Mouse (Mus musculus): Measurements from ENCODE around the gene Ccdc144b.

The Ccdc144b gene

DNA sequence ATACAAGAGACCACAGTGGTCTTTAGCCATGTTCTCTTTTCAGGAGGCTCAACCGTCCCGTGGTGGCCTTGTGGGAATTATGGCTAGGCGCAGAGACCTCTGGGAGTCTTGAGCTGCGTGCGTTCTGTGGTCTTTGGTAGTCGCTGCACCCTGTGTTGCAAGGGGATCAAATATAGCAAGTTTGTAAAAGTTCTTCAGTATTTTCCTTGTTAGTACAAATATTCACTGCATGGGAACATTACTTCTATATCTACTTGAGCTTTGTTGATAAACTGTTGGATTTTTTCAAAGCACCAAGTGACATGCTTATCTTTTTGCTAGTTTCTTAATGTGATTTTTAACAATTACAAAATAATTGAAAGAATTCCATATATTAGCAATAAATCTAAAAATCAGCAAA, at the start of gene Ccdc144b:
Ccdc144b (minus strand) TSS at position 101 of the 400 bp plus-strand sequence.
- no peak for DNase-seq (ENCODE audit: low read depth)

DNA sequence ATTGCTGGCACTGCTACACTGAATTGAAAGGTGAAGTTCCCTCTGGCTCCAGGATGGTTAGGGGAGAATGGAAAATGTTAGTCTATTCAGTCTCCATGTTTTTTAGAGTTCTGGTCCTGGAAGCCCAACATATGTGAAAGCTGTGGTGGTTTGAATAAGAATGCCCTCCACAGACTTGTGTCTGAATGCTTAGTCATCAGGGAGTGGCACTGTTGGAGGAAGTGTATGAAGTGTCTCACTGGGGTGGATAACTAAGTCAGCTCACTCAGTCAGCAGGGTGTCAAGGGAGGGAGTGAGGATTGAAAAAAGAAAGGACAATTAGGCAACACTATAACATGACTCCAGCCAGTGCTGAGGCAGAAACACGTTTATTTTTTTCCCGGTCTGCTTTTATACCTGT, 42.0 kb upstream of the Ccdc144b start:
- peak; percentile 70 for DNase-seq (ENCODE audit: low read depth)

DNA sequence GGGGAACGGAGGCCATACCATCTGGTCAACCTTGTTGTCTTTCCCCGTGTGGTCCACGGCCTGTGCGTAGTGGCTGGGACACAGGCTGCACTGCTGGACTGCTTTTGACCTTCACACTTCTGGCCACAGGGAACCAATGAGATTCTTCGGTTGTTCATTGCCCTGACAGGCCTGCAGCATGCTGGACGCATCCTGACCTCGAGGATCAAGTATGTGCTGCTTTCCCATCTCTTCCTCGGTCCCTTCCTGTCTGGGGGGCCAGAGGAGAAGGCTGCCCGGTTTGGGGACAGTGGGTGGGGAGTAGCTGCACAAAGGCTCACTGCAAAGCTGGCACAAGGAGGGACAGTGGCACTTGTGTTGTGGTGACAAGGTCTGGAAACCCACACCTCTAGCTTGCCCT, 34.2 kb upstream of the Ccdc144b start:
- DNase-seq (ENCODE audit: low read depth) = no peak

DNA sequence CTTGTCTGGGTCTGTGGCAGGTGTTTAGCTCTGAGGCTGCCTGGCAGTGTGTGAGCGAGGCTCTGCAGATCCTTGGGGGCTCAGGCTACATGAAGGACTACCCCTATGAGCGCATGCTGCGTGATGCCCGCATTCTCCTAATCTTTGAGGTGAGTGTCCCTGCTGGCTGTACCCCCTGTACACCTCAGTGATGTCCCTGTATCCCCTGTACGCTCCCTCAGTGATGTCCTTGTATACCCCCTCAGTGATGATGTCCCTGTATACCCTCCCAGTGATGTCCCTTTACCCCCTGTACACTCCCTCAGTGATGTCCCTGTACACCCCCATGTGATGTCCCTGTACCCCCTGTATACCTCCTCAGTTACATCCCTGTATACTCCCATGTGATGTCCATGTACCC, 32.0 kb upstream of the Ccdc144b start:
- DNase-seq (ENCODE audit: low read depth) = no peak

DNA sequence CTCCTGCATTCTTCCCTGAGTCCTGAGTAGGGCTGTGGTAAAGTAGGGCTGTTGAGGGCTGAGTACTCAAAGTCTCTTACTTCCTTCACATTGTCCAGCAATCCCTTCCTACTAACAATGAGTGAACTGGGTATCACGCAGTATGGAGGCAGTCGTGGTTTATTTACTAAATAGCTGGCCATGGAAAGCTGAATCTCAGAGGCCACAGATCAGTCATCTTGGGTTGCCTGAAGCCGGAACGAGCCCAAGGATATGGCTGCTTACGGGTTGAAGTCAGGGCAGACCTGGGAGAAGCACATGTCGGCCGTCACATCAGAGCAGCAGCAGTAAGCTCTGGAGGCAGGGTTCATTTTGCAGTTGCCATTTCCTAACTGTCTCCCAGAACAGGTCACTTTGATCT, 30.0 kb upstream of the Ccdc144b start:
- no peak for DNase-seq (ENCODE audit: low read depth)

DNA sequence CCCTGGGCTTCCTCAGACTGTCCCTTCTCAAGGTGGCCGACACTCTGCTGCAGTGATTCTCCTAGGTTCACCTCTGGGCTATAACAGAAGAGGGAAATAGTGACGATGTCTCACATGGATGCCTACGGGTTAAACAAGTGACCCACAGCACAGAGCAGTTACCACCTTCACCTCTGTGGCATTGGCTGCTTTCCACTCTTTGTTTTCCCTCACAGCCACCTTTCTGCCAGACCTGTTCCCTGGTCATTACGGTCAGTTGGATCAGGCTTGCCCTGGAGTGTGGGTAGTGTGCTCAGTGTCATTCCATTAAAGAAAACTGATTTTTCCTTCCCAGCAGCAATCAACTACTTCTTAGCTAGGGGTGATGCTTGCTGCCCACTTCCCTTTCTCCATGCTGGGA, 29.5 kb upstream of the Ccdc144b start:
- DNase-seq (ENCODE audit: low read depth) = no peak

DNA sequence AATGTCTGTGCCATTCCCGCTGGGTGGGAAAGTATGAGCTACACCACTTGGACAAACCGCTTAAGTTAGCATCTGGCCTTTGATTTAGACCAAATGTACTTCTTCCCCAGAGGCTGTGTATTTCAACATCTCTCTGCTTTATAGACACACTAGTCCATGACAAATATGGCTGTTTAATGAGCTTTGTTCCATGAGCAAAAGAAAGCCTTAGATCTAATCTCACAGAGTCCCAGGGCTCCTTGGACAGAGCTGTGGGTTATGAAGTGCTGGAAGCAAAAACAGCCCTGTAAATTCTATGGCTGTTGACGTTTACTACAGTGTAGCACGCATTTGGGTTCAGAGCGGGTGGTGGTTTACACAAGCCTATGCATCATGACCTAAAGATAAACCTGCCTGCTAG, 27.4 kb upstream of the Ccdc144b start:
- DNase-seq (ENCODE audit: low read depth) = no peak

DNA sequence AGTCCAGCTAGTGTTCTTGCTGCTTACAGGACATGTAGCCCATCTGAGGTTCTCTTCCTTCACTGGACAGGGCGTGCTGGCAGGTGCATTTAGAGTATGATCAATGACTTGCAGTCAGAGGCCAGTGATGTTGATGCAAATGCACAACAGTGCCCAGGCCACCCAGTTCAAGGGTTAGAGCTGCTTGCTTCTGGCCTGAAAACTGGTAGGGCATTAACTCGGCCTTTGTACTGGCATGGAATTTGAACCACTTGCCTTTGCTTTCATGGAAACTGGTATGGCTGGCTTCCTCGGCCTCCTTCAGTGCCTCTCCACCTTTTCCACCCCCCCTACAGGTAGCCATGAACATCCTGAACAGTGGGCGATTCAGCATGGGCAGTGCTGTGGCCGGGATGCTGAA, 26.5 kb upstream of the Ccdc144b start:
- DNase-seq (ENCODE audit: low read depth) = no peak

DNA sequence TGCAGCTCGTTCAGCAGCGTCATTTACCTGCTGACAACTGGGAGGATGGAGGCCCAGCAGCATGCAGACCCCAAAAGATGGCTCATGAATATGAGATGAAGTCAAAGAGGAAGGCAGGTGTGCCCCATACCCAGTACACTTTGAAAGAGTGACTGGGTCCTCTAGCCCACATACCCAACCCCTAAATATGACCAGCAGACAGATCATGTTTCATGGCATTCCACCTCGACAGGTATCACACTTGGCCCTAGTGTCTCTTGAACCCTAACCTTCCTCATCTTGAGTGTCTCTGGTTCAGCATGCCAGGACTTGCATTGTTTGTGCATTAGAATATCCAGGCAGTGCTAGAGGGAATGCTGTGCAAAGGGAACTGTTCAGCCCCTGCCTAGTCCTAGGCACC, 24.0 kb upstream of the Ccdc144b start:
- DNase-seq (ENCODE audit: low read depth) = no peak

DNA sequence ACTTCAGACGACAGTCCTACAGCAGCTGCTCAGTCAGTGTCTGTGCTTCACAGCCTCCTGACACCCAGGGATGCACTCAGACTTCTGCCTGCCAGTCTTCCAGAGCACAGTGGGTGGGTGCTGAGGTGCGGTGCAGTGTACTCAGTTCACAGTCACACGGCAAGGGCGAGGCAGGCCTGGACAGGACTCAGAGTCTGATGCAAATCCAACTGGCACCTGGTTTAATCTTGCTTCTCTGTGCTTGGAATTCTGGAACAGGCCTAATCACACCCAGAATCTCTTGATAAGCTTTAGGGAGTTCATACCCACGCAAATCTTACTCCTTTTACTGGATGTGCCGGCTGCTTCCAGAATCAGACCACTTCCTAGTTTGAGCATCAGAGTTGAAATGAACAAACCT, 22.1 kb upstream of the Ccdc144b start:
- no peak for DNase-seq (ENCODE audit: low read depth)

DNA sequence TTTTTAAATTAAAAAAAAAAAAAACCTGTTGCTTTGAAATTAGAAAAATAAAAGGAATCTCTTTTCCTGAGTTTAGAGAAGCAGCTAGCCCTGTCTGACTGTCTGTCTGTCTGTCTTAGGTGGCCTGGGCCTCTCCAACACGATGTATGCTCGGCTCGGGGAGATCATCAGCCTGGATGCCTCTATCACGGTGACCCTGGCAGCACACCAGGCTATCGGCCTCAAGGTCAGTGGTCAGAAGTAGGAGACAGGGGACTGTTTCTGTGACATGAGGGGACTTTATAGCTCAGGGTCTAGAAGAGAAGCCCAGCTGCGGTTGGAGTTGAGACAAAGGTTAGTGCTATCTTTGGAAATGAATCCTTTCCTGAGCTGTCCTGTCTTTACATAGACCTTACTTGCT, 20.9 kb upstream of the Ccdc144b start:
- DNase-seq (ENCODE audit: low read depth) = no peak

DNA sequence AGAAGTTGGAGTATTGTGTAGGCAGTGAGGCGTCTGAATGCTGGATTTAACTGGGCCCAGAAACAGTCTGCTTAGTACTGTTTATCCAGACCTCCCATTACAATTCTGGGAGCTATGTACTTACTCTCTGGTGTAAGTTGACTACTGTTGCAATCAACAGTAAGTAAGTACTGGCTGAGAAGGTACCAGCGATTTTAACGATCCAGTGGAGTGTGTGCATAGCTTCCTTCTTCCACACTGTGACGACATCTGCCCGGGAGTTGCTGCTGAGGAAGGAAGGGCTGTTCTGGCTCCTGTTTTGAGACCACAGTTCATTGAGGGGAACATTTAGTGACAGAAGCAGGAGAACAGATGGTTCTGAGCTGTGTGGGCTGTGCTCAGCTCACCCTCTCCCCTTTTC, 17.7 kb upstream of the Ccdc144b start:
- peak; percentile 12 for DNase-seq (ENCODE audit: low read depth)

DNA sequence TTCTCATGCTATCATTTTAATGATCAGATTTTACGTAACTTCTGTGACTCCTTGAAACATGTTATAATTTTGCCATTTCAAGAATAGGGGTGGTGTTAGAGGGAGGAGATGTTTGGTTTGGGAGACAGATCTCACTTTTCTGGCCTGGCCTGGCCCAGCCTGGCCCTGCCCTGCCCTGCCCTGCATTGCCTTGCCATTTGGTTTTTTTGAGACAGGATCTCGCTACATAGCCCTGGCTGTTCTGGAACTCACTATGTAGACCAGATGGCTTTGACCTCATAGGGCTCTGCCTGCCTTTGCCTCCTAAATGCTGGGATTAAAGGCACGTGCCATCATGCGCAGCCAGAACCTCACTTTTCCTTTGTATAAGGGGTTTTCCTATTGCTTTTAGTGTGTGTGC, 17.1 kb upstream of the Ccdc144b start:
- no peak for DNase-seq (ENCODE audit: low read depth)

DNA sequence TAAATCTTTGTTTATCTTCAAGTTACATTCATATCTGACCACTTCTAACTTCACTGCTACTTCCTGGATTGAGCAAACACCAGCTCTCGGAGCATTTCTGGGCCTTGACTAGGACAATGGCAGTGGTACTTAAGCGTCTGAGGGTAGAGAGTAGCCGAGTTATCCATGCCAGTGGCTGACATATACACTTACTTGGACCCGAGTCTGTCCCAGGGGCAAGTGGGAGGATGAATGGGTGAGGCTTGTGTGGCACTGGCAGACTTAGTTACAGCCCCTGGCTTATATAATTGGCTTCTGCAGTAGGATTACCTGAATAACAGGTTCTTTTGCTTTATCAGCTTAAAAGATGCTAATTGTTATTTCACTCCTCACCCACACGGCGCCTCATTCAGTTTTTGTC, 14.4 kb upstream of the Ccdc144b start:
- DNase-seq (ENCODE audit: low read depth) = peak; percentile 8

DNA sequence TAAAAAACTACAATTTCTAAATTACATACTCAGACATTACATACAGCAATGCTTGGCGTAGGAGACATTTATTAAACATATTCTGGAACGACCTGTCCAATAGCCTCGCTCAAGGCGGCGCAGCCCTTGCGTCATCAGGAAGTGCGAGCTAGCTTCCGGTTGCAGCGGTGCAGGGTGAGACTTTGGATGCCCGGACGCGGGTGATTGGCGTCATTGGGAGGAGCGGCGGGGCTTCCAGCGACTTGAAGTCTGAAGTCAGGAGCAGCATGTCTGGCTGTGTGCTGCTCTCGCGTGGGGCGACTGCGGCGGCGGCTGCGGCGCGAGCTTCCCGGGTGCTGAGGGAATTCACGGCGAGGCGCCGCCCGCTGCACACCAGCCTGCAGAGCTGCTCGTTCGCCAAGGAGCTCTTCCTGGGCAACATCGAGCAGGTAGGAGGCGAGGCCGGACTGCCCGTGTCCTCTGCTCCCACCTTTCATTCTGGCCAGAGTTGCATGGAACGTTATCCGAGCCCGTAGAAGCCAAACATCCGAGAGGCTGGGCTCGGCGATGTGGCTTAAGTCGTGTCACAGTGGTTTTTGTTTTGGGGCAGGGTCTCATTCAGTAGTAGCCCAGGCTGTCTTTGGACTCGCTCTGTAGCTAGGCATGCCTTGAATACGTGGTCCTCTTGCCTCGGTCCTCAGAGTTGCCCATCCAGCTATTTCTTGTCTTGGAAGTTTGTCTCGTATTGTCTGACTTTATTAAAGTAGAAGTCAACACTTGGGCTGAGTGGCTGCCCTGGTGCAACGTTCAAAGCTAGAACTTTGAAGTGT, 12.7 kb upstream of the Ccdc144b start, which contains the start of gene Acad9:
Acad9 (plus strand) TSS at position 137 of the 809 bp plus-strand sequence.
- DNase-seq (ENCODE audit: low read depth) = peak; percentile 97

DNA sequence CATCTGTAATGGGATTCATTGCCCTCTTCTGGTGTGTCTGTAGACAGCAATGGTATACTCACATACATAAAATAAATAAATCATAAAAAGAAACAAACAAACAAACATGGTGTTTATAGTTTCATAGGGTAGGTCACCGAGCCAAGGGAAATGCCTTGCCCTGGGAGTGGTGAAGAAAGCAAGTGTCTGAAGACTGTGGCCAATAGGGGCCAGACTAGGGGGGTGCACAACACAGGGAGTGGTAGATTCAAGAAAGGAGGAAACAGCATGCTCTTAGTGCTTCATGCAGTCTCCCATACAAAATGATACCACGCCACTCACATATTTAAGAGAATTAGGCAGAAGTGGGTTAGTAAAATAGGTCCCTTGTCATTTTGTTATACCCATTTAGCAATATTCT, 11.8 kb upstream of the Ccdc144b start:
- DNase-seq (ENCODE audit: low read depth) = peak; percentile 56

DNA sequence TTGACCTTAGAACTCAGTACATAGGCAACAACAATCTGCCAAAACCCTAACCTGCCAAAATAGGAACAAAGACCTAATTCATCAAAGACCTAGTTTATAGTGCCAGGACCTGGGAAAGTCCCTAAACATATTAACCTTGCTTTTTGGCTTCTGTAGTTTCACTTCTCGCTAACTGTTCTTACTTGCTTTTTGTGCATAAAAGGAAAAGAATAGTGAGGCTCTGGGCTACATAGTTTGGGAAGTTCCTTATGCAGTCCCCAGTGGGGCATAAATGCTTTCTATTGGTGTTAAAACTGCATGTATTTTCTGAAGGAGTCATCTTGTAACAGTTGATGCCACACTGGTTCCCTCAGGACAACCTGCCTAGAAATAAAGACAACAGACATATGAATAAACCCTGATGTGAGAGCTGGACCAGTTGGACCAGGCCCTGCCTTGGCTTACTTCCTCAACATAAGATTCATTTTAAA, 11.3 kb upstream of the Ccdc144b start:
- no peak for DNase-seq (ENCODE audit: low read depth)

DNA sequence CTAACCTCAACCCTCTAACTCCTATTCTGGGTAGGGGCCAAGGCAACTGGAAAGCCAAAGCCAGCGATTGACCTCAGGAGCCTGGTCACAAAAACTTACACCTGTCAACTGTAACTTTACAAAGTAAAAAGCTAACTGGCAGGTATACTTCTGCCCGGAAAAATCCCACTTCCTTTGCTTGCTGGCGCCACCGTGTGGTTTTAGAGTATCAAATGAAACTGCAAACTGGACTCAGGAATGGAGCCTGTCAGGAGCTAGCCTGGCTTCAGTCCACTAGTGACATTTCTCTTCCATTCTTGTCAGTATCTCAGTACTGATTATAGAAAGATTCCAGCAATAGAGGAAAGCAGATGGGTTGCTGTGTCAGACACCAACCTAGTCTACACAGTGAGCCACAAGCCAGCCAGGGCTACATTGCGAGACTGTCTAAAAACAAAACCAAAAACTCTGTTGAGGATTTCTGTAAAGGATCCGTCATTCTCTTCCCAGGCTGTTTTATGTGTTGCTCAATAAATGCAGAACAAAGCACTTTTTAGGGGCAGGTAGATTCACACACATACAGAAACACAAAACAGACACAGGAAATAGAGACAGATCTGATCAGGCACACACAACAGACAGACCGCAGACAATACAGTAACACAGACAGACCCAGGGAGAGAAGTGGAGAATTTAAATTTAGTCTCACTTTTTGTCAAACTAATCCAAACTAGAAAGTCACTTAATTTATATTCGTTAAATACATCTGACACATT, 6.9 kb upstream of the Ccdc144b start:
- DNase-seq (ENCODE audit: low read depth) = peak; percentile 63

DNA sequence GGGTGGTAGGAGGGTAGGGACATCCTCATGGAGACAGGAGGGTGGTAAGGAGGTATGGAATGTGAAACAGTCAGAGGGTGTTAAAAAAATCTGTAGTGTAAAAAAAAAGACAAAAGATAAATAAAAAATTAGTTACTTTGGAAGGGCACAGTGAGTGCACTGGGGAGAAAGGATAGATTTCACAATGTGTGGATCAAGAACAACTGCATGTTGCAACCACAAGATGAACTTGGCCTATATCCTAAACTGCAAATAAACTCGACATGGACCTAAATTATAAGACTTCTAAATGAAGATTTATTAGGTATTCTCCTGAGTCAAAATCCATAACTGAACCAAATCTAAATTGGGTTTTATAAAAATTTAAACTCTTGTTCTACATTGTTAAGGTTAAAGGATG, 4.2 kb downstream of the Ccdc144b start:
- DNase-seq (ENCODE audit: low read depth) = no peak

DNA sequence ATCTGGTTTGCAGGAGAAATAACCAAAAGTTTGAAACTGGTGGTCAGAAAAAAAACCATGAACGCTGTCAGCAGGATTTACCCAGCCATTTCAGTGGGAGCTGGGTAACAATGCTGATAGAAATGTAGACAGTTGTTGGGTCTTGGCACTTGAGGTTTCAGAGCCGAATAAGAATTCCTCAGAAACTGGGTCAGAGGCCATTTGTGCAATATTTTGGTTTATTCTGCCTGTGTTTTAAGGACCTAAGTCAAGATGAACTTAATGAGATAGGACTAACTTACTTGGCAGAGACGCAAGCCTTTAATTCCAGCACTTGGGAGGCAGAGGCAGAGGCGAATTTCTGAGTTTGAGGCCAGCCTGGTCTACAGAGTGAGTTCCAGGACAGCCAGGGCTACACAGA, 8.3 kb downstream of the Ccdc144b start:
- DNase-seq (ENCODE audit: low read depth) = no peak

DNA sequence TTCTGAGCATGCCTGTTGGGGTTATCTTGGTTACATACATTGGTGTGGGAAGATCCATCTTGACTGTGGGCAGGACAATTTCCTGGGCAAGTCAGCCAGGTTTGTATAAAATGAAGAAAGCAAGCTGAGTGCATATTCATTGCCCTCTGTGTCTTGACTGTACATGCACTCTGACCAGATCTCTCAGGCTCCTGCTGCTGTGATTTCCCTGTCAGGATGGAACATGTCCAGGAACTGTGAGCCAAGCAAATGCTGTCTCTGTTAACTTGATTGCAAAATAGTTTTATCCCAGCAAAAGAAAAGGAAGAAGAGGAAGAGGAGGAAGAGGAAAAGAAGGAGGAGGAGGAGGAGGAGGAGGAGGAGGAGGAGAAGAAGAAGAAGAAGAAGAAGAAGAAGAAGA, 8.8 kb downstream of the Ccdc144b start:
- DNase-seq (ENCODE audit: low read depth) = no peak

DNA sequence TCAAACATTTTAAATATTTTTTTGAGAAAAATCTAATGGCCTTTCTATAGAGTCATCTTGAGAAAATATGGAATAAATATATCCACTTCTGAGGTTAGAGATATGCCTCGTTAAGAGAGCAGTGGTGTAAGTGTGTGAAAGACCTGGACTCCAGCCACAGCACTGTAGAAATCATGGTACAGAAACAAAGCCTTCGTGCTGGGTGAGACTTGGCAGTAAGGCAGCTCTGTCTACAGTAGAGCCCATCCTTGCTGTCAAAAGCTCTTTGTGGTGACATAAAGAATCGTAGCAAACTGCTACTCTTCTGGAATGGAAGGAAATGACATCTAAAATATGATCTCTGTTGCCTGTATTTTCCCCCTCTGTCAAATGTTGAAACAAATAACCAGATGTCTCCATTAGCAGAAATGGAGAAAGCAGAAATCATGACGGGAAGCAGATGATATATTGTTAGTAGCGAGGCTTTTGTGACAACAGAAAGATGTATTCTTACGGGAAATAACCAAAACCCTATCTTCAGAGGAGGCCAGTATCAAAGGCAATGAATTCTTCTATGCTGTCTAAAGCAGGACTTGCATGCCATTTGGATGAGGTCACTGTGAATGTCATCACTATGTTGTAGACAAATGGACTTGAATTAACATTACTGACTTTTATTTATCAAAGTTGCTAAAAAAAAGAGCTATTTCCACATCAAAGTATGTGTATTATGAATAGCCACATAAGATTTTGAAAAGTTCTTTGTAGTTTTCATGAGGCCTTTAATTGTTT, 21.4 kb downstream of the Ccdc144b start:
- DNase-seq (ENCODE audit: low read depth) = no peak

DNA sequence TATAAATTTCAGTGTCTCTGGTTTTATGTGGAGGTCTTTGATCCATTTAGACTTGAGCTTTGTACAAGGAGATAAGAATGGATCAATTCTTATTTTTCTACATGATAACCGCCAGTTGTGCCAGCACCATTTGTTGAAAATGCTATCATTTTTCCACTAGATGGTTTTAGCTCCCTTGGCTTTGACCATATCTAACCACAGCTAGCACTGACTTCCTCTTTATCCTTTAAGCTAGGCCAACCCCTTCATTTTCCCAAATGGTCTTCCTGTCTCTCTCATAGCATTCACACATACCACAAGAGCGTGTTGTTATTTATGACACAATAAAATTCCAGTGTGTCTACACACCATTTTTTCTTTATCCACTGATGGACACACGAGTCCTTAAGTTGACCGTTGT, 23.4 kb downstream of the Ccdc144b start:
- DNase-seq (ENCODE audit: low read depth) = peak; percentile 49

Measured in 416B (cell line).